Mouse (Mus musculus) embryonic facial prominence, embryonic 14.5 days (tissue): ENCODE measurements around the gene Pds5a. TPM values are rescaled to one million over a fixed set of nuclear protein-coding genes. Genes with fewer than 3 reads are reported as not detected.

Source experiments
- ATAC-seq: fragments of 200-750 bp; cut with Nextera tagmentation; 2 replicates; pipeline ENCODE4 v1.8.0; 2017; ENCODE audit warnings: low read depth, moderate number of reproducible peaks, moderate TSS enrichment
- DNase-seq: peaks from one replicate; pipeline ENCODE4 v3.0.0-alpha.2; 2015; ENCODE audit warnings: low spot score
- H3K27ac ChIP-seq: fragments of 300-500 bp; sonication (generic); replicated peaks from 2 replicates; pipeline ENCODE4 v1.5.1; 2014; ENCODE audit warnings: low read depth, mild to moderate bottlenecking, low read length, moderate library complexity
- H3K27me3 ChIP-seq: fragments of 300-500 bp; sonication (generic); replicated peaks from 2 replicates; pipeline ENCODE4 v1.6.1; 2014; ENCODE audit warnings: low read length; ENCODE audit not compliant: control insufficient read depth, insufficient read depth
- H3K36me3 ChIP-seq: fragments of 300-500 bp; sonication (generic); 2 replicates; pipeline ENCODE4 v1.6.1; 2014; ENCODE audit warnings: low read length, mixed read lengths; ENCODE audit not compliant: control insufficient read depth, insufficient read depth
- H3K4me1 ChIP-seq: fragments of 300-500 bp; sonication (generic); 2 replicates; pipeline ENCODE4 v1.6.1; 2014; ENCODE audit warnings: antibody characterized with exemption, low read length; ENCODE audit not compliant: control insufficient read depth, insufficient read depth
- H3K4me2 ChIP-seq: fragments of 300-500 bp; sonication (generic); 2 replicates; pipeline ENCODE4 v1.6.1; 2014; ENCODE audit warnings: low read depth, mild to moderate bottlenecking, low read length, moderate library complexity, mixed read lengths
- H3K4me3 ChIP-seq: fragments of 300-500 bp; sonication (generic); 2 replicates; pipeline ENCODE4 v1.5.1; 2014; ENCODE audit warnings: low read depth, mild to moderate bottlenecking, low read length
- H3K9ac ChIP-seq: fragments of 300-500 bp; sonication (generic); 2 replicates; pipeline ENCODE4 v1.6.1; 2014; ENCODE audit warnings: low read depth, mild to moderate bottlenecking, low read length, moderate library complexity, mixed read lengths
- H3K9me3 ChIP-seq: fragments of 300-500 bp; sonication (generic); 2 replicates; pipeline ENCODE4 v1.6.1; 2016; ENCODE audit warnings: low read length; ENCODE audit not compliant: control insufficient read depth
- WGBS: fragments of 180-500 bp; shearing (Covaris S2); extraction: QIAGEN DNeasy Blood & Tissue Kit; methylation state at CpG from one replicate; pipeline ENCODE4 v1.1.7; 2014; 5-methylcytosine and 5-hydroxymethylcytosine counted together
- polyA plus RNA-seq: library from polyadenylated mRNA; unstranded; fragments of >200 nt; fragmentation: Nextera tagmentation; extraction: Ambion mirVana; gene quantifications from 2 replicates; pipeline ENCODE4 v1.2.1, GENCODE M21; 2014

Pds5a gene
- polyA plus RNA-seq, 1 experiment from 2014 or later: 69.3 TPM

DNA sequence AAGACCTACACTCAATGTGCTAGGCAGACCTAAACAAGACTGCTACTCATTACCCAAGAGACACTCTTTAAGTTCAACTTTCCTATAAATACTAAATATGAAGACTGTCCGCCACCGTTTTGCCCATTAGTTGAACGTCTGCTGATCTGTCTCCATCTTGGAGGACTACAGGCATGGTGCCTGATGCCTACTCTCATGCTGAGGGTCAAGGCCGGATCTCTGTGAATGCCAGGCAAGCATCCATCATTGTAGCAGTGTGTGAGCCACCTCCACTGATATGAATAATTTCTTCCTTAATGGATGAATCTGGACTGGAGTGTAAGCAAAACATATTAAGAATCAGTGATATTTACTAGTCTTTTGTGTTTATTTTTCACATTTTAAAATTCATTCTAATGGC lies 87.5 kb downstream of the Pds5a start:
- DNase-seq (no peak), ATAC-seq (no peak)
- no peaks in the 10 kb centered on the region for H3K4me1 ChIP-seq
- 90% methylated on average over 4 of the region's 4 CpGs for WGBS
- H3K9ac ChIP-seq: no peak overlapping the region
- H3K27ac ChIP-seq: no peak overlapping the region
- peaks cover 42% of the 10 kb centered on the region for H3K36me3 ChIP-seq
- no peaks in the 10 kb centered on the region for H3K9me3 ChIP-seq
- no peak overlapping the region for H3K4me3 ChIP-seq
- H3K27me3 ChIP-seq: no peaks in the 10 kb centered on the region
- H3K4me2 ChIP-seq: no peak overlapping the region

DNA sequence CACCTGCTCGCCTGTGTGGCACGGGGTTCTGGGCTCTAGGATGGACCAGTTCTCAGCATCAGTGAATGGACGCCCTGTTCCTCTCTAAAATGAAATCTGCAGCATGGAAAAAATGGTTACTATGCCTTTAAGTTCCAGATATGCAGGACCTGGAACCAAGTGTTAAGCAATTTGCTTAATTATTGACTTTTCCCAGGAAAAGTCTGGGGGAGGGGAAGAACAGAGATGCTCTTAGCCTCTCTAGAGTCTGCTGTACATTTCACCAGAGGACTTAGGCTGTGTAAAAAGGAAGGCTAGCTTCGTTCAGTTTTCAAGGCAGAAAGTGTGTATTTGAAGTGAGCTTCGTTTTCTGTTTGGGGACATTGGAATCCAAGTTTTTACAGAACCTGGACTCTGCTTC lies 88.3 kb downstream of the Pds5a start:
- no peak overlapping the region for H3K9ac ChIP-seq
- ATAC-seq (no peak), DNase-seq (no peak)
- no peak overlapping the region for H3K4me3 ChIP-seq
- WGBS: 87% methylated on average over 5 of the region's 5 CpGs
- H3K4me2 ChIP-seq: no peak overlapping the region
- no peaks in the 10 kb centered on the region for H3K27me3 ChIP-seq
- no peaks in the 10 kb centered on the region for H3K4me1 ChIP-seq
- no peak overlapping the region for H3K27ac ChIP-seq
- peaks cover 37% of the 10 kb centered on the region for H3K36me3 ChIP-seq
- no peaks in the 10 kb centered on the region for H3K9me3 ChIP-seq

DNA sequence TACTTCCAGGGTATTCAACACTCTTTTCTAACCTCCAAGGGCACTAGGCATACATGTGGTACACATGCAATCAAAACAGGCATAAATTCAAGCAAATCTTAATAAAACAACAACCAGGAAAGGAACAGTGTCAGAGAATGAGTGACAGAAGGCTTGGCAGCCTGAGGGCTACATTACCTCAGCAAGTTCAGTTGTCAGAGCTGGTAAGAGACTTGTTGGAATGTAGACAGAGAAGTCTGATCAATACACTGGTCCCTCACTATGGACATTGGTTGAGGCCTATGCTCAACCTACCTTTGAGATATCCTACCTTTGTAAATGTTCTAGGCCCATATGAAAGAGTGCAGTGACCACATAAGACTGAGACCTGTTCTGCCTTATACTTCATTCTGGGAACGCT lies 91.3 kb downstream of the Pds5a start:
- no peak overlapping the region for H3K4me3 ChIP-seq
- H3K4me2 ChIP-seq: no peak overlapping the region
- peaks cover 33% of the 10 kb centered on the region for H3K36me3 ChIP-seq
- WGBS: 97% methylated on average over 1 of the region's 1 CpGs
- H3K27me3 ChIP-seq: no peaks in the 10 kb centered on the region
- DNase-seq: no peak
- no peak overlapping the region for H3K9ac ChIP-seq
- H3K27ac ChIP-seq: no peak overlapping the region
- H3K9me3 ChIP-seq: no peaks in the 10 kb centered on the region
- H3K4me1 ChIP-seq: no peaks in the 10 kb centered on the region
- ATAC-seq: 0 out of 2 replicates have a peak, but pooled peaks have one; percentile 18

DNA sequence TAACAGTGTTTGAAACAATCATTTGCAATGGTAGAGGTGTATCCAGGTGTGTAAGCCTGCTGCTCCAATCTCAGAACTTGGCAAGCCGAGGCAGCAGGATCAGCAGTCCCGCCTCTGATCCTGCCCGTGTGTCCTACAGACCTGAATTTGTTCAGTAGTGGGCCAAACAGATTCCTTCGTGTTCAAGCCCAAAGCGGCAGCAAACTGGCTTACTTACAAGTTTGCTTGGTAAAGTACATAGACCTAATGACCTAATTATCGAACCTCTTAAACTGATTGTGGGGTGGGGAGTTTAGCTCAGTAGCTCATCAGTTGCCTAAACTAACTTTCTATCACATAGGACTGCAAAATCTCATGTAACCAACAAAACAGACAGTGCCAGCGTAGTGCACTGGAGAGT lies 98.4 kb downstream of the Pds5a start:
- Histone ChIP-seq H3K27me3 (no peaks in the 10 kb centered on the region), H3K4me3 (no peak overlapping the region), H3K9ac (no peak overlapping the region), H3K4me1 (no peaks in the 10 kb centered on the region), H3K9me3 (no peaks in the 10 kb centered on the region), H3K36me3 (peaks cover 58% of the 10 kb centered on the region), H3K27ac (no peak overlapping the region), H3K4me2 (no peak overlapping the region)
- ATAC-seq: no peak
- DNase-seq: no peak
- WGBS: 96% methylated on average over 7 of the region's 7 CpGs

DNA sequence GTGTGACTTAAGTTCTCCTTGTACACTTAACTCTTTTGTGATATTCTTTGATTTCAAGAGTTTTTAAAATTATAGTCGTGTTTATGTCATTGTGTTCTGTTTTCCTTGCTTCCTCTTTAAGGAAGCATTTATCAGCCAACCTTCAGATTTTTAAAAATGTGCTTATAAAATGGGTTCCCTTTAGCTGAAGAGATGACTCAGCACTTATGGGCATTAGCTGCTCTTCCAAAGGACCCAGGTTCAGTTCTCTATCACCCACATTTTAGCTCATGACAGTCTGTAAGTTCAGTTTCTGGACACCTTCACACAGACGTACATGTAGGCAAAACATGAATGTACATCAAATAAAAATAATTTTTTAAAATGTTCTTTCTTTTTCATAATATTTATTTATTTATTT lies 105.7 kb downstream of the Pds5a start:
- ATAC-seq (no peak), DNase-seq (no peak)
- H3K27ac ChIP-seq: no peak overlapping the region
- no peaks in the 10 kb centered on the region for H3K27me3 ChIP-seq
- H3K4me3 ChIP-seq: no peak overlapping the region
- H3K36me3 ChIP-seq: peaks cover 64% of the 10 kb centered on the region
- 90% methylated on average over 2 of the region's 2 CpGs for WGBS
- H3K9ac ChIP-seq: no peak overlapping the region
- H3K4me1 ChIP-seq: no peaks in the 10 kb centered on the region
- no peaks in the 10 kb centered on the region for H3K9me3 ChIP-seq
- H3K4me2 ChIP-seq: no peak overlapping the region

DNA sequence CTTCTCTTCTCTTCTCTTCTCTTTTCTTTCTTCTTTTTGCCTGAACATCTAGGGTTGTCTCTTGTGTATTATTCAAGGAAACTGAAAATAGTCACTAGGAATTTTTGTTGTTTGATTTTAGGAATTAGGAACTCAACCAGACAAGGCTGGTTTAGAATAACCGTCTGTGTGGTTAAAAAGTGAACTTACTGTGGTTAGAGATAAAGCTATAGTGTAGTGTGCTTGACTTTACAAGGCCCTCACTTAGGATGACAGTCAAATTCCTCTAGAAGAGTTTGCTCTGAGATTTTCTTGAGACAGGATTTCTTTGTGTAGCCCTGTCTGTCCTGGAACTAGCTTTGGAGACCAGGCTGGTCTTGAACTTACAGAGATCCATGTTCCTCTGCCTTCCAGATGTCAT lies 107.9 kb downstream of the Pds5a start:
- Histone ChIP-seq H3K27me3 (no peaks in the 10 kb centered on the region), H3K9me3 (no peaks in the 10 kb centered on the region), H3K4me3 (no peak overlapping the region), H3K36me3 (peaks cover 65% of the 10 kb centered on the region), H3K4me1 (no peaks in the 10 kb centered on the region), H3K4me2 (no peak overlapping the region), H3K27ac (no peak overlapping the region), H3K9ac (no peak overlapping the region)
- 83% methylated on average over 1 of the region's 1 CpGs for WGBS
- DNase-seq (no peak), ATAC-seq (no peak)

DNA sequence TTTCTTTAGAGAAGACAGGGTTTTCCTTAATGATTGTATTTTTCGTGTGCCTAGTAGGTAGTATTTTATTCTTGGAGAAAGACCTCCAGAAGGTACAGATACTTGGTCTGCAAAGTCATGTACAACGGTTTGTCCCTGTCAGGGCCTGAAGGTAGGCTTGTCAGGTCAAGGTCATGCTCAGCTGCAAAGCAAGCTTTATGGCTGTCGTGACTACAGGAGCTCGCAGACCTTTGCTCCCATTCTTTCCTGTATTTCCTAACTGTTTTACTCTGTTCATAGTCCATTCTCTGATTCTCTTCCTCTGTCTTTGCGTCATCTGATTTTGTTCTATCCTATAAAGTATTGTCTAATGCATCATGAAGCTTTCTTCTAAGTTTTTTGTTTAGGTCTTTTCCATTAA lies 111.8 kb downstream of the Pds5a start:
- Histone ChIP-seq H3K4me1 (no peaks in the 10 kb centered on the region), H3K36me3 (peaks cover 61% of the 10 kb centered on the region), H3K9ac (no peak overlapping the region), H3K4me2 (no peak overlapping the region), H3K27me3 (no peaks in the 10 kb centered on the region), H3K27ac (no peak overlapping the region), H3K9me3 (no peaks in the 10 kb centered on the region), H3K4me3 (no peak overlapping the region)
- ATAC-seq (no peak), DNase-seq (no peak)
- WGBS: 81% methylated on average over 5 of the region's 5 CpGs

DNA sequence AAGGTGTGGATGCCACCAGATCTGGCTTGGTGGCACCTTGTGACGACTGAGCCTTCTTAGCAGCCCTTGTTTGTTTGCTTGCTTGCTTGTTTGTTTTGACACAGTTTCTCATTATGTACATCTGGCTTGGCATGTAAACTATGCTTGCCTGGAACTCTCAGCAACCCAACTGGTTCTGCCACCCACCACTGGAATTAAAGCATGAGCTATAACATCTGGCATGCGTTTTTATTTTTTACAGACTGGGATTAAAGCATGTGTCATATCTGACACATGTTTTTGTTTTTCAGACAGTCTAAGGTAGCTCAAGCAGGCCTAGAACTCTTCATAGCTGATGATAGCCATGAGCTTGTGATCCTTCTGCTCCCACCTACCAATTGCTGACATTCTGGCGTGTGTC lies 119.5 kb downstream of the Pds5a start:
- WGBS: 69% methylated on average over 3 of the region's 3 CpGs
- ATAC-seq: no peak

DNA sequence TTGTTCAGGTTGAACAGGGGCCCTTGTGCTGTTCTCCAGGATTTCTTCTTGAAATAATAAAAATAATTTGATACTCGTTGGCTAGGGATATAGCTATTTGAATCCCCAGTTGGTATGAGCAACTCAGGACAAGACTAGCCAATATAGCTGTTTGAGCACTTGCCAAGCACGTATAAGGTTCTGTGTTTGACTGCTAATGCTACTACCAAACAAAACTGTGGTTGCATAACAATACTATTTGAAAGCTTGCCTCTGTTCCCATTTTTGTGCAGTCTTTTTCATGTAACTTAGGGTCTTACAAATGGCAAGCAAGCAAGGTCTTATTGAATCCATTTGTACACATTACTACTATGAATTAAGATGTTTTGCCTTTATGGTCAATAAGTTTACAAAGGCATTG lies 122.2 kb downstream of the Pds5a start:
- Histone ChIP-seq H3K4me1 (no peaks in the 10 kb centered on the region; the same call in 1 of the 2 replicates), H3K9ac (no peak overlapping the region), H3K4me3 (no peak overlapping the region), H3K36me3 (peaks cover 35% of the 10 kb centered on the region), H3K27ac (no peak overlapping the region), H3K27me3 (no peaks in the 10 kb centered on the region), H3K4me2 (no peak overlapping the region), H3K9me3 (no peaks in the 10 kb centered on the region)
- ATAC-seq: no peak
- peak; percentile 15 for DNase-seq
- WGBS: 74% methylated on average over 2 of the region's 2 CpGs

More for the DNA sequence above, 119.5 kb downstream of the Pds5a start:
- no peaks in the 10 kb centered on the region for H3K9me3 ChIP-seq
- no peaks in the 10 kb centered on the region; the same call in 1 of the 2 replicates for H3K4me1 ChIP-seq
- H3K36me3 ChIP-seq: peaks cover 39% of the 10 kb centered on the region
- H3K27ac ChIP-seq: no peak overlapping the region
- H3K9ac ChIP-seq: no peak overlapping the region
- H3K27me3 ChIP-seq: no peaks in the 10 kb centered on the region
- no peak overlapping the region for H3K4me3 ChIP-seq
- no peak overlapping the region for H3K4me2 ChIP-seq
- DNase-seq: peak; percentile 8
